Mouse (Mus musculus) hindbrain, embryonic 14.5 days (tissue): Measurements from ENCODE around the gene Fcgr2b. TPM values are rescaled to one million over a fixed set of nuclear protein-coding genes. Genes with fewer than 3 reads are reported as not detected.

Source experiments
- ATAC-seq: fragments of 200-750 bp; cut with Nextera tagmentation; 2 replicates; pipeline ENCODE4 v1.8.0; 2017; ENCODE audit warnings: moderate number of reproducible peaks, mild to moderate bottlenecking, moderate TSS enrichment, moderate library complexity; ENCODE audit not compliant: low FRiP score
- DNase-seq: peaks from one replicate; pipeline ENCODE4 v3.0.0-alpha.2; 2015; ENCODE audit warnings: low spot score
- H3K27ac ChIP-seq: fragments of 300-500 bp; sonication (generic); 2 replicates; pipeline ENCODE4 v1.5.1; 2014; ENCODE audit warnings: mild to moderate bottlenecking, moderate library complexity
- H3K27me3 ChIP-seq: fragments of 300-500 bp; sonication (generic); 2 replicates; pipeline ENCODE4 v1.6.1; 2014; ENCODE audit warnings: mild to moderate bottlenecking, low read length, mixed read lengths; ENCODE audit not compliant: control insufficient read depth, insufficient read depth
- H3K36me3 ChIP-seq: fragments of 300-500 bp; sonication (generic); replicated peaks from 2 replicates; pipeline ENCODE4 v1.6.1; 2014; ENCODE audit not compliant: control insufficient read depth, insufficient read depth
- H3K4me1 ChIP-seq: fragments of 300-500 bp; sonication (generic); replicated peaks from 2 replicates; pipeline ENCODE4 v1.6.1; 2014; ENCODE audit warnings: antibody characterized with exemption, low read length, mixed read lengths; ENCODE audit not compliant: control insufficient read depth, insufficient read depth
- H3K4me2 ChIP-seq: fragments of 300-500 bp; sonication (generic); replicated peaks from 2 replicates; pipeline ENCODE4 v1.6.1; 2014; ENCODE audit warnings: mild to moderate bottlenecking, moderate library complexity
- H3K4me3 ChIP-seq: fragments of 300-500 bp; sonication (generic); replicated peaks from 2 replicates; pipeline ENCODE4 v1.5.1; 2014; ENCODE audit warnings: mild to moderate bottlenecking, low read length
- H3K9ac ChIP-seq: fragments of 300-500 bp; sonication (generic); 2 replicates; pipeline ENCODE4 v1.6.1; 2014
- H3K9me3 ChIP-seq: fragments of 300-500 bp; sonication (generic); 2 replicates; pipeline ENCODE4 v1.6.1; 2016; ENCODE audit warnings: low read length; ENCODE audit not compliant: control insufficient read depth
- WGBS: fragments of 180-500 bp; shearing (Covaris S2); extraction: QIAGEN DNeasy Blood & Tissue Kit; methylation state at CpG from one replicate; pipeline ENCODE4 v1.1.7; 2014; 5-methylcytosine and 5-hydroxymethylcytosine counted together
- polyA plus RNA-seq: library from polyadenylated mRNA; unstranded; fragments of >200 nt; fragmentation: Nextera tagmentation; extraction: Ambion mirVana; gene quantifications from 2 replicates; pipeline ENCODE4 v1.2.1, GENCODE M21; 2014

Gene Fcgr2b
- polyA plus RNA-seq, 1 experiment from 2014 or later, result 1.2 TPM

DNA sequence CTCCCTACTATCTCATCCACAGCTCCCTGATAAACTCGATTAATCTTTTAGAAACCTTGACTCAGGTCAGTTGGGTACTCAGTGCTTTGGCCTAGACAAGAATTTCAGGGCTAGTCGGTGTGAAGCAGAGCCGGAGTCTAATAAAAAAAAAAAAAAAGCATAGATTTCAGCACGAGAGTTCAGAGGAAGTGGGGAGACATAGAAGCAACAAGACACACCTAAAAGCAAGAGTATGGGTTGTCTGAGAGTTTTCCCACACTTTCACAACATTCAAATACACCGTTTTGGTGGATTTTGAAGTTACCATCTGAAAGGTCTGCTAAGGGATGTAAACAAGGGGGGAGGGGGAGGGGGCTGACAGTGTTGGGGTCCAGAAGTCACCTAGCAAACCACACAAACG, 28.7 kb upstream of the Fcgr2b start:
- ATAC-seq (no peak), DNase-seq (no peak)
- no peaks in the 10 kb centered on the region for H3K4me1 ChIP-seq
- H3K27me3 ChIP-seq, result no peaks in the 10 kb centered on the region
- no peak overlapping the region for H3K4me2 ChIP-seq
- no peak overlapping the region for H3K4me3 ChIP-seq
- no peaks in the 10 kb centered on the region for H3K9me3 ChIP-seq
- no peak overlapping the region for H3K27ac ChIP-seq
- WGBS, result 77% methylated on average over 6 of the region's 6 CpGs
- no peaks in the 10 kb centered on the region for H3K36me3 ChIP-seq
- no peak overlapping the region for H3K9ac ChIP-seq

DNA sequence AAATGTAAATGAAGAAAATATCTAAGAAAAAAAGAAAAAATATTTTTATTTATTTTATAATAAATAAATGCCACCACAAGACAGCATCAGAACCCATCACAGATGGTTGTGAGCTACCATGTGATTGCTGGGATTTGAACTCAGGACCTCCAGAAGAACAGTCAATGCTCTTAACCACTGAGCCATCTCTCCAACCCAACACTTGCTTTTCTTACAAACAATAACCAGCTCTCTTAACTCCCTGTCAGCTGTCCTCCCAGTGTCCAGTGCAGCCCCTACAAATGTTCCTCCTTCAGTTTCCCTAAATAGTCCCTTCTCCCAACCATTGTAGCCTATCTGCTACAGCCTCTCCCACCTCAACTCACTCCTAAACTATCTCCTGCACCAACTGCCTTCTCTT, 23.5 kb upstream of the Fcgr2b start:
- Histone ChIP-seq H3K4me3 (no peak overlapping the region), H3K4me2 (no peak overlapping the region), H3K36me3 (no peaks in the 10 kb centered on the region), H3K27ac (no peak overlapping the region), H3K4me1 (no peaks in the 10 kb centered on the region), H3K9ac (no peak overlapping the region), H3K9me3 (no peaks in the 10 kb centered on the region), H3K27me3 (no peaks in the 10 kb centered on the region)
- DNase-seq, result no peak
- ATAC-seq, result no peak

DNA sequence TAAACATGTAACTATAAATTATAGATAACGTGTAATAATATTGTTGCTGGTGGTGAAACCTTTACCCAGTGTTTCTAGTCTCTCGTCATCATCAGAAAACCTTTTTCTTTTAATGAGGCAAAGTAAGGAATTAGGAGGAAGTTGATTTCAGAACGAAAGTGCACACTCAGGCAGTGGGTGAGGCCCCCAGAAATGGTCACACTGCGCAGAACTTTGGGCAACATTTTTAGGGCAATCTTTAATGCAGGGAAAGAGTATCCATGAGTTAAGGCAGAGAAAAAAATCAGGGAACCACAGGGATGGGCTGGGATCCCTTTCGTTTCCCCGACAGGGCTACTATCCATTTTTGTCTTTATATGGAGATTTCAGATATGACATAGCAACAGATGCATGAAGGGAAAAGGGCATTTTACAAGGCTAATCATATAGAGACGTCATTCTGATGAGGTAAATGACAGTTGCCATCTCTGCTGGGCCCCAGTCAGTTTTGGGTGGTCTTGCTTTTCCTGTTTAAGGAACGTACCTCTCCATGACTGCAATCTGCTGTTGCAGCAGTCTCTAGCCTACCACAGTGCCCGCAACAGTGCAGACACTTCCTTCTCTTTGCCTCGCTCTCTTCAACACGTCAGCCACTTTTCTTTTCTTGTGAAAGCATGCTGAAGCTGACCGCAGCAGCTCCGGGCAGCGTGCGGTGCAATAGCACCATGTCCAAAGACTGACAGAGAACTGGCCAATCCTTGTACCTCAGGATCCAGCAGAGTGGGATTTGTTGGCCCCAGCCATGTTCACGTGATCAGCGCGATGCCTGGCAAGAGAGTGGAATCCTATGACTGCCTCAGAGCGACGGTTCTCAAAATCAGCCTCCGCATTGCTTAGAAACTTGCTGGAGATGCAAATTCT, 21.7 kb upstream of the Fcgr2b start:
- DNase-seq, result no peak
- 63% methylated on average over 21 of the region's 21 CpGs for WGBS
- H3K27ac ChIP-seq, result no peak overlapping the region
- no peak overlapping the region for H3K9ac ChIP-seq
- no peaks in the 10 kb centered on the region for H3K4me1 ChIP-seq
- H3K4me3 ChIP-seq, result no peak overlapping the region
- H3K27me3 ChIP-seq, result no peaks in the 10 kb centered on the region
- no peaks in the 10 kb centered on the region for H3K9me3 ChIP-seq
- no peak for ATAC-seq
- peak overlapping the region; percentile 28 for H3K4me2 ChIP-seq
- H3K36me3 ChIP-seq, result no peaks in the 10 kb centered on the region

DNA sequence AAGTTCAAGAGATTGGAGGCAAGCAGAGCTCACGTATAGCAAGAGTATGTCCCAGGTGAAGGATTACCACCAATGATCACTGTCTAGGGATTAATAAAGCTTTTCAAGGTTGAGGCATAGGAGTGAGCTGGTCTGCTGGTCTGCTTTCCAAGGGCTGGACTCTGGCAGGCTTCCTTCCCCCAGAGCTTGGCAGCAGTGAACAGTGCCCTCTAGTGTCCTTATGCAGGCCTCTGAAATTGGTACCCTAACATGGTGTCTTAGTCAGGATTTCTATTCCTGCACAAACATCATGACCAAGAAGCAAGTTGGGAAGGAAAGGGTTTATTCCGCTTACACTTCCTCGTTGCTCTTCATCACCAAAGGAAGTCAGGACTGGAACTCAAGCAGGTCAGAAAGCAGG, 20.4 kb upstream of the Fcgr2b start:
- Histone ChIP-seq H3K27ac (no peak overlapping the region), H3K27me3 (no peaks in the 10 kb centered on the region), H3K4me3 (no peak overlapping the region), H3K4me1 (no peaks in the 10 kb centered on the region), H3K4me2 (no peak overlapping the region), H3K9me3 (no peaks in the 10 kb centered on the region), H3K36me3 (no peaks in the 10 kb centered on the region), H3K9ac (no peak overlapping the region)
- ATAC-seq (no peak), DNase-seq (peak; percentile 57)
- WGBS, result 53% methylated on average over 3 of the region's 3 CpGs

DNA sequence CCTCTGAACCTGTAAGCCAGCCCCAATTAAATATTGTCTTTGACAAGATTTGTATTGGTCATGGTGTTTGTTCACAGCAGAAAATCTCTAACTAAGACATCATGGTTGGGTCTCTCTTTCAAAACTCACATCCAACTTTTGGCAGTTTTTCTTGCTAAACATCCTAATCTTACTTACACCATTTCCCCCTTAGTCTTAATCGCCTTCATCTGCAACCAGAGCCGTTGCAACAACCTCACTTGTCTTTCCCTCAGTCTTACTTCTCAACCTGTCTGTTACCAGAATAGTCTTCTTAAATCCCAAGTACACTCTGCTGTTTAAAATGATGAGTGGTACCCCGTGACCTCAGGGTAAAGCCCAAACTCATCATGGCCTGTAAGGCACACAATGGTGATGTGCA, 19.7 kb upstream of the Fcgr2b start:
- Histone ChIP-seq H3K9ac (no peak overlapping the region), H3K27ac (no peak overlapping the region), H3K9me3 (no peaks in the 10 kb centered on the region), H3K4me3 (no peak overlapping the region), H3K4me2 (no peak overlapping the region), H3K27me3 (no peaks in the 10 kb centered on the region), H3K4me1 (no peaks in the 10 kb centered on the region), H3K36me3 (no peaks in the 10 kb centered on the region)
- WGBS, result 88% methylated on average over 3 of the region's 3 CpGs
- no peak for ATAC-seq
- no peak for DNase-seq

DNA sequence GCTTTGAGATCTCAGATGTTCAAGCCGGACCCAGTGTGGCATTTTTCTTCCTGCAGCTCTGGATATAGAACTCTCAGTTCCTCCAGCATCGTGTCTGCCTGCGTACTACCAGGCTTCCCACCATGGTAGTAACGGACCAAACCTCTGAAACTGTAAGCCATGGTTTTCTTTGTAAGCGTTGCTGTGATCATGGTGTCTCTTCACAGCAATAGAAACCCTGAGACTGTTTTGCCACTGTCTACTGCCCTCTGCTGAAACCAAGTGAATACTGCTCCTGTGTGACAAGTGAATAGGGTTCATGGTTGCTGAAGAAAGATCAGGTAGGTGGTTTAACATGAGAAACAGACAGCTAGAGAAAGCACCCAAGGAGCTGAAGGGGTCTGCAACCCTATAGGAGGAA, 16.2 kb upstream of the Fcgr2b start:
- Histone ChIP-seq H3K4me2 (no peak overlapping the region), H3K27me3 (no peaks in the 10 kb centered on the region), H3K9me3 (no peaks in the 10 kb centered on the region), H3K4me1 (no peaks in the 10 kb centered on the region), H3K36me3 (no peaks in the 10 kb centered on the region), H3K4me3 (no peak overlapping the region), H3K9ac (no peak overlapping the region), H3K27ac (no peak overlapping the region)
- WGBS, result 72% methylated on average over 5 of the region's 5 CpGs
- ATAC-seq (no peak), DNase-seq (peak; percentile 46)

DNA sequence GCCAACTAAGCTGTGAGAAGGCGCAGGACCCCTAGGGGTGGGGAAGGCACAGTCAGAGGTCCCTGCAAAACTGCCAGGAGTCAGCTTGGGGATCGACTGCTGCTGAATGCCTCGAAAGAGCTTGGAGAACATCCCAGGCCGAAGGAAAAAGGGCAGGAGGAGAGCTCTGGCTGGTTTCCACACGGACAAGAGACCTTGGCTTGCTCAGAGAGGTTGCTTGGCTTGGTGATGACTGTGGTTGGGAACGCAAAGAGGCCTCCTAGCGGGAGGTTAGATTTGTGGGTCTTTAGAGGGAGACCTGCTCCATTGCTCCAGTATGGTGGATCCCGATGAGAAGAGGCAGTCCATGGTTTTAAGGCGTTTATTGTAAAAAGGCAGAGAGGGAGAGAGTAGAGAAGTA, 13.3 kb upstream of the Fcgr2b start:
- H3K4me1 ChIP-seq, result no peaks in the 10 kb centered on the region
- no peaks in the 10 kb centered on the region for H3K9me3 ChIP-seq
- H3K36me3 ChIP-seq, result no peaks in the 10 kb centered on the region
- H3K4me2 ChIP-seq, result no peak overlapping the region
- H3K27me3 ChIP-seq, result no peaks in the 10 kb centered on the region
- no peak overlapping the region for H3K9ac ChIP-seq
- no peak overlapping the region for H3K4me3 ChIP-seq
- ATAC-seq, result no peak
- DNase-seq, result no peak
- 79% methylated on average over 9 of the region's 9 CpGs for WGBS
- no peak overlapping the region for H3K27ac ChIP-seq

DNA sequence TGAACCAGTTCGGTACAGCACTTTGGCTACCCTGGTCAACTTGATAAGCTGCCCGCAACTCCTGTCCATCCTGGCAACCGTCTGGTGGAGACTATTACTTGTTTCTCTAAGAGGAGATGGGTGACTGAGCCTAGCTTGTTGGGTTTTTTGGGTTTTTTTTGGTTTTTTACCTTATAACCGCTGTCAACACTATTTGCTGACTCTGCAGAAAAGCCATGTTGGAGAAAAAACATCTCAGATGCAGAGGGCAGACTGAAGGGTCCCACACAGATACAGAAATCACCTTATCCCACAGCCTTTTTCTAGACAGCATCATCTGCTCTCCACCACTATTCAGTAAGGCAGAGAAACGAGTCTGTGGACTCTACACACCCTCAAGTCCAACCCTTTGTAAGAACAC, 9.5 kb upstream of the Fcgr2b start:
- no peaks in the 10 kb centered on the region for H3K4me1 ChIP-seq
- WGBS, result 85% methylated on average over 5 of the region's 5 CpGs
- no peak overlapping the region for H3K4me3 ChIP-seq
- H3K27ac ChIP-seq, result no peak overlapping the region
- no peaks in the 10 kb centered on the region for H3K9me3 ChIP-seq
- DNase-seq (no peak), ATAC-seq (no peak)
- no peak overlapping the region for H3K4me2 ChIP-seq
- no peaks in the 10 kb centered on the region for H3K27me3 ChIP-seq
- H3K9ac ChIP-seq, result no peak overlapping the region
- H3K36me3 ChIP-seq, result no peaks in the 10 kb centered on the region

DNA sequence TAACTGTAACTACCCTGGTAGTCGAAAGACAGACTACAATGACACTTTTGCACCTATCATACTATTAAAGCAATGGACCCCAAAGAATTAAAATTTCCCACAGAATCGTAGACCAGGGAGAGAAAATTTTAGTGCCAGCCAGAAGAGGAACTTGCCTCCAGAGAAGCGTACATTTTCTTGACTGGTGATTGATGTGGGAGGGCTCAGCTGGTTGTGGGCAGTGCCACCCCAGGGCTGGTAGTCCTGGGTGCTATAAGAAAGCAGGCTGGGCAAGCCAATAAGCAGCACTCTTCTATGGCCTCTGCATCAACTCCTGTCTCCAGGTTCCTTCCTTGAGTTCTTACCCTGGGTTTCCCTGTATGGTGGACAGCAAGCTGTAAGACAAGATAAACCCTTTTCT, 8.7 kb upstream of the Fcgr2b start:
- no peak overlapping the region for H3K9ac ChIP-seq
- H3K4me3 ChIP-seq, result no peak overlapping the region
- 92% methylated on average over 3 of the region's 3 CpGs for WGBS
- DNase-seq, result no peak
- ATAC-seq, result no peak
- no peak overlapping the region for H3K4me2 ChIP-seq
- no peaks in the 10 kb centered on the region for H3K27me3 ChIP-seq
- no peaks in the 10 kb centered on the region for H3K9me3 ChIP-seq
- no peak overlapping the region for H3K27ac ChIP-seq
- no peaks in the 10 kb centered on the region for H3K36me3 ChIP-seq
- no peaks in the 10 kb centered on the region for H3K4me1 ChIP-seq

DNA sequence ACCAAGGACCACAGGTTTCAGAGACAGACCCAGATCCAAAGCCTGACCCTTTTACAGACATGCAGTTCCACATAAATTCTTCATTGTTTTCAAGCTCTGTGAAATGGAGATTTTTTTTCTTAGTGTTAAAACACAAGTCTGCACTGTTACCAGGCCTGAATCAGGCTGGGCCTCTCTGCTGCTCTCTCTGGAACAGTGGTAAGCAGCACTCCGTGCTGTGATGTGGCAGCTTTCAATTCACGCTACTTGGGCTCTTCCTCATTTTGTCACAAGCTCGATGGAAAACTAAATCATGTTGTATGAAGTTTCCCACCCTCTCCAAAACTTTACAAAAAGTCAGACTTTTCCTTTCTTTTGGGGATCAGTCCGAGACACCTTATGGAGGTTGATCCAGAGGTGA, 6.7 kb upstream of the Fcgr2b start:
- H3K9me3 ChIP-seq, result no peaks in the 10 kb centered on the region
- no peaks in the 10 kb centered on the region for H3K36me3 ChIP-seq
- DNase-seq, result no peak
- no peak overlapping the region for H3K4me2 ChIP-seq
- H3K4me1 ChIP-seq, result no peaks in the 10 kb centered on the region
- WGBS, result 83% methylated on average over 4 of the region's 4 CpGs
- H3K9ac ChIP-seq, result no peak overlapping the region
- ATAC-seq, result no peak
- no peaks in the 10 kb centered on the region for H3K27me3 ChIP-seq
- H3K4me3 ChIP-seq, result no peak overlapping the region
- H3K27ac ChIP-seq, result no peak overlapping the region
